Mouse (Mus musculus) kidney, adult 2 months (tissue): Measurements from ENCODE around the gene Fyb. TPM values are rescaled to one million over a fixed set of nuclear protein-coding genes. Genes with fewer than 3 reads are reported as not detected.

Source experiments
- DNase-seq: peaks from one replicate; pipeline ENCODE4 v3.0.0; 2021
- H3K27ac ChIP-seq: fragments of 200-500 bp; 2 replicates; pipeline ENCODE4 v1.5.1; 2012; ENCODE audit warnings: low read depth, low read length, control low read depth, inconsistent platforms; ENCODE audit not compliant: insufficient read depth
- H3K27me3 ChIP-seq: fragments of 200-500 bp; replicated peaks from 2 replicates; pipeline ENCODE4 v1.6.1; 2012; ENCODE audit warnings: mild to moderate bottlenecking, moderate library complexity, low read length, inconsistent platforms; ENCODE audit not compliant: control insufficient read depth, insufficient read depth
- H3K36me3 ChIP-seq: fragments of 200-500 bp; 2 replicates; pipeline ENCODE4 v1.6.1; 2012; ENCODE audit warnings: mild to moderate bottlenecking, moderate library complexity, low read length, inconsistent platforms; ENCODE audit not compliant: control insufficient read depth, insufficient read depth
- H3K4me1 ChIP-seq: fragments of 200-500 bp; 2 replicates; pipeline ENCODE4 v1.6.1; 2011; ENCODE audit warnings: low read length; ENCODE audit not compliant: control insufficient read depth, insufficient read depth
- H3K4me3 ChIP-seq: fragments of 200-500 bp; 2 replicates; pipeline ENCODE4 v1.5.1; 2011; ENCODE audit warnings: mild to moderate bottlenecking, low read depth, low read length, control low read depth; ENCODE audit not compliant: insufficient read depth
- CTCF ChIP-seq: fragments of 200-500 bp; conservative IDR thresholded peaks from 2 replicates; pipeline ENCODE4 v1.5.1; 2011; ENCODE audit warnings: low read depth, mild to moderate bottlenecking, control low read depth, low read length, moderate library complexity, mixed read lengths; ENCODE audit not compliant: insufficient read depth, insufficient read length
- POLR2A ChIP-seq: fragments of 200-500 bp; IDR thresholded peaks from one replicate; pipeline ENCODE4 v1.6.1; 2011; ENCODE audit warnings: low read depth, low read length, control low read depth
- WGBS: fragments of 180-500 bp; shearing (Covaris S2); methylation state at CpG from one replicate; pipeline ENCODE4 v1.1.7; 2018; 5-methylcytosine and 5-hydroxymethylcytosine counted together
- polyA plus RNA-seq: library from polyadenylated mRNA; depleted of rRNA; stranded (reverse); fragments of >200 nt; gene quantifications from 2 replicates; pipeline ENCODE4 v1.2.3, GENCODE M21; 2012

Fyb gene
- polyA plus RNA-seq, 1 experiment: 3.0 TPM

GRCm38 (mm10) chr15:6554742-6555141 is 32.1 kb downstream of the Fyb start:
- 85% methylated on average over 4 of the region's 4 CpGs for WGBS

GRCm38 (mm10) chr15:6555536-6555935 is 32.9 kb downstream of the Fyb start:
- H3K27ac ChIP-seq: no peak overlapping the region
- H3K36me3 ChIP-seq: no peaks in the 10 kb centered on the region
- no peak for DNase-seq
- 66% methylated on average over 2 of the region's 2 CpGs for WGBS
- H3K4me1 ChIP-seq: no peaks in the 10 kb centered on the region
- no peak for TF ChIP-seq CTCF
- TF ChIP-seq POLR2A: no peak
- no peaks in the 10 kb centered on the region for H3K27me3 ChIP-seq
- no peak overlapping the region for H3K4me3 ChIP-seq

More at GRCm38 (mm10) chr15:6554742-6555141, 32.1 kb downstream of the Fyb start:
- DNase-seq: no peak
- Histone ChIP-seq H3K4me3 (no peak overlapping the region), H3K36me3 (no peaks in the 10 kb centered on the region), H3K27me3 (no peaks in the 10 kb centered on the region), H3K4me1 (no peaks in the 10 kb centered on the region), H3K27ac (no peak overlapping the region)
- TF ChIP-seq POLR2A: no peak
- TF ChIP-seq CTCF: no peak

- H3K4me1 ChIP-seq: no peaks in the 10 kb centered on the region
- 93% methylated on average over 4 of the region's 4 CpGs for WGBS
- DNase-seq: no peak
- H3K4me3 ChIP-seq: no peak overlapping the region
- no peak for TF ChIP-seq POLR2A
- no peak for TF ChIP-seq CTCF
- no peaks in the 10 kb centered on the region for H3K27me3 ChIP-seq
- H3K27ac ChIP-seq: no peak overlapping the region
- H3K36me3 ChIP-seq: no peaks in the 10 kb centered on the region
Measured at GRCm38 (mm10) chr15:6556272-6556671, 33.6 kb downstream of the Fyb start.

- Histone ChIP-seq H3K36me3 (no peaks in the 10 kb centered on the region), H3K4me3 (no peak overlapping the region), H3K27ac (no peak overlapping the region), H3K4me1 (no peaks in the 10 kb centered on the region), H3K27me3 (no peaks in the 10 kb centered on the region)
- WGBS: 92% methylated on average over 6 of the region's 6 CpGs
- DNase-seq: no peak
- TF ChIP-seq CTCF (no peak), POLR2A (no peak)
Measured at GRCm38 (mm10) chr15:6556911-6557310, 34.3 kb downstream of the Fyb start.

GRCm38 (mm10) chr15:6557552-6557951 is 34.9 kb downstream of the Fyb start:
- Histone ChIP-seq H3K27me3 (no peaks in the 10 kb centered on the region), H3K4me1 (no peaks in the 10 kb centered on the region), H3K27ac (no peak overlapping the region), H3K4me3 (no peak overlapping the region), H3K36me3 (no peaks in the 10 kb centered on the region)
- TF ChIP-seq POLR2A: no peak
- no peak for TF ChIP-seq CTCF
- no peak for DNase-seq
- WGBS: 91% methylated on average over 4 of the region's 4 CpGs

GRCm38 (mm10) chr15:6559188-6559587 is 36.5 kb downstream of the Fyb start:
- Histone ChIP-seq H3K4me3 (no peak overlapping the region), H3K27me3 (no peaks in the 10 kb centered on the region), H3K27ac (no peak overlapping the region), H3K36me3 (no peaks in the 10 kb centered on the region), H3K4me1 (no peaks in the 10 kb centered on the region)
- no peak for DNase-seq
- WGBS: 61% methylated on average over 9 of the region's 9 CpGs
- TF ChIP-seq CTCF: no peak
- no peak for TF ChIP-seq POLR2A

GRCm38 (mm10) chr15:6560696-6561095 is 38.0 kb downstream of the Fyb start:
- Histone ChIP-seq H3K27me3 (no peaks in the 10 kb centered on the region), H3K27ac (no peak overlapping the region), H3K36me3 (no peaks in the 10 kb centered on the region), H3K4me3 (no peak overlapping the region), H3K4me1 (peaks cover 3% of the 10 kb centered on the region; the same call in 1 of the 2 replicates)
- TF ChIP-seq CTCF (no peak), POLR2A (no peak)
- DNase-seq: no peak
- WGBS: 82% methylated on average over 10 of the region's 10 CpGs
